Mouse (Mus musculus) midbrain, postnatal 0 days (tissue): ENCODE data around the gene Gm17622. TPM values are rescaled to one million over a fixed set of nuclear protein-coding genes. Genes with fewer than 3 reads are reported as not detected.

Experiments
- ATAC-seq: fragments of 200-750 bp; cut with Nextera tagmentation; 2 replicates; pipeline ENCODE4 v1.8.0; 2017; ENCODE audit warnings: moderate number of reproducible peaks, mild to moderate bottlenecking, moderate TSS enrichment, moderate library complexity; ENCODE audit not compliant: low FRiP score
- DNase-seq: peaks from one replicate; pipeline ENCODE4 v3.0.0-alpha.2; 2015; ENCODE audit warnings: low spot score
- H3K27ac ChIP-seq: fragments of 300-500 bp; sonication (generic); 2 replicates; pipeline ENCODE4 v1.5.1; 2014; ENCODE audit warnings: low read depth, mild to moderate bottlenecking, low read length, mixed read lengths
- H3K27me3 ChIP-seq: fragments of 300-500 bp; sonication (generic); 2 replicates; pipeline ENCODE4 v1.6.1; 2014; ENCODE audit warnings: low read length, control low read depth, mixed read lengths; ENCODE audit not compliant: insufficient read depth
- H3K36me3 ChIP-seq: fragments of 300-500 bp; sonication (generic); 2 replicates; pipeline ENCODE4 v1.6.1; 2014; ENCODE audit warnings: low read length, control low read depth, mixed read lengths; ENCODE audit not compliant: insufficient read depth
- H3K4me1 ChIP-seq: fragments of 300-500 bp; sonication (generic); 2 replicates; pipeline ENCODE4 v1.6.1; 2014; ENCODE audit warnings: mild to moderate bottlenecking, control low read depth, antibody characterized with exemption, low read length, mixed read lengths; ENCODE audit not compliant: insufficient read depth
- H3K4me2 ChIP-seq: fragments of 300-500 bp; sonication (generic); 2 replicates; pipeline ENCODE4 v1.6.1; 2014; ENCODE audit warnings: low read depth, mild to moderate bottlenecking, low read length, mixed read lengths; ENCODE audit not compliant: poor library complexity, severe bottlenecking
- H3K4me3 ChIP-seq: fragments of 300-500 bp; sonication (generic); 2 replicates; pipeline ENCODE4 v1.5.1; 2014; ENCODE audit warnings: low read depth, mild to moderate bottlenecking, low read length, moderate library complexity
- H3K9ac ChIP-seq: fragments of 300-500 bp; sonication (generic); replicated peaks from 2 replicates; pipeline ENCODE4 v1.6.1; 2014; ENCODE audit warnings: mild to moderate bottlenecking, low read length, moderate library complexity, mixed read lengths; ENCODE audit not compliant: poor library complexity, severe bottlenecking
- H3K9me3 ChIP-seq: fragments of 300-500 bp; sonication (generic); 2 replicates; pipeline ENCODE4 v1.6.1; 2016; ENCODE audit warnings: low read length, control low read depth
- CTCF ChIP-seq: IDR thresholded peaks from 2 replicates; pipeline ENCODE4 v1.5.1; 2016; ENCODE audit warnings: antibody characterized with exemption, mild to moderate bottlenecking
- WGBS: fragments of 180-500 bp; shearing (Covaris S2); extraction: QIAGEN DNeasy Blood & Tissue Kit; methylation state at CpG from one replicate; pipeline ENCODE4 v1.1.7; 2014; 5-methylcytosine and 5-hydroxymethylcytosine counted together
- polyA plus RNA-seq: library from polyadenylated mRNA; unstranded; fragments of >200 nt; fragmentation: Nextera tagmentation; extraction: Ambion mirVana; gene quantifications from 2 replicates; pipeline ENCODE4 v1.2.1, GENCODE M21; 2015
- total RNA-seq: library from RNA; depleted of rRNA; stranded (reverse); fragments of >200 nt; gene quantifications from 2 replicates; pipeline ENCODE4 v1.2.3, GENCODE M21; 2014; rRNA removed

Gm17622 gene
- total and polyA plus RNA-seq, 2 experiments from 2014 or later = not detected

DNA sequence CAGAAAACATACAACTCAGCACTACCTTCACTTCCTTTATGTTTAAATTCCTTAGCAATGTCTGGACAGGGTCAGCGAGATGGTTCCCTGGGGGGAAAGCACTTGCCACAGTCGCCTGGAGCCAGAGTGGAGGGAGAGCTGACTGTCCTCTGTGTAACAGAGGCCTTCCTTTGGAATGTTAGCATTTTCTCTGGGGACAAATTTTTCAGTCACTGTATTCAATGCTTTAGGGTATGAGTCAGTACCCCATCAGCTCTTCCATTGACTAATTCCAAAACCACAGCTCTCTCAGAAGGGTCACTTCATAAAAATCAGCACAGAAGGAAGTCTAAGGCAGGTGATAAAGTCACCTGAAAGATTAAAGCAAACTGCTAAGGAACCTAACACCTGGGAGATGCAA lies 43.2 kb downstream of the Gm17622 start:
- no peak for ATAC-seq
- Histone ChIP-seq H3K27ac (no peak overlapping the region), H3K9ac (no peak overlapping the region), H3K4me3 (no peak overlapping the region), H3K4me2 (no peak overlapping the region), H3K4me1 (no peaks in the 10 kb centered on the region), H3K27me3 (no peaks in the 10 kb centered on the region), H3K9me3 (no peaks in the 10 kb centered on the region), H3K36me3 (no peaks in the 10 kb centered on the region)
- no peak for DNase-seq
- no peak for TF ChIP-seq CTCF
- 72% methylated on average over 2 of the region's 2 CpGs for WGBS

DNA sequence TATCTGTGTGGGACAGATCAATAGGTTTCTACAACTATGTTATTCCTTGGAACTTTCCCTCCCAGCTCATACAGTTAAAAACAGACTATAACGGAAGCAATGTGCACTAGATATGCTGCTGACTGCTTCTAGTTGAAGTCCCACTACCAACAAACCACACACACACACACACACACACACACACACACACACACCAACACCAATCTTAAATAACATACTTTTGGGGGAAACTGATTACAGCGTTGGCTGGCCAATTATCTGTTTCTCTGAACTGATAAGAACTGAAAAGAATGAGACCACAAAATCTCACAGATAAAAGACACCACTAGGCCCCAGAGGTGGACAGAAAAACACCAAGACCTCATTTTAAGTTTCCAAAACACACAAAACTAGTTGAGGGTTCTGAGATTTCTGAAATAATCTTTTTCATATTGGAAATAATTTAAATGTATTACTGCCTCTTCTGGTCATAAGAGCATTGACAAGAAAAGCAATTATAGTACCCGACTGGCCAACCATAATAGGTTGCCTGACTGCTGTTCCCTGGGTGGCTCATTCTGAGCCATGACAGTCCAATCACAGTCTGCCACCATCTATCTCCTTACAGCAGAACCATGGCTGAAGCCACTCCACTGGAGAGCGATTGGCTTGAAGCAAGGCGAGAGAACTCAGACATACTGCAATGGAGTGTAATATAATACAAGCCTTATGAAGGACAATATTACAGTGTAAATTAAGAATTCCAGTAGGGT lies 46.5 kb downstream of the Gm17622 start:
- H3K4me1 ChIP-seq = no peaks in the 10 kb centered on the region
- no peak overlapping the region for H3K4me3 ChIP-seq
- DNase-seq (no peak), ATAC-seq (no peak)
- no peak overlapping the region for H3K27ac ChIP-seq
- WGBS = 85% methylated on average over 5 of the region's 5 CpGs
- no peak overlapping the region for H3K9ac ChIP-seq
- TF ChIP-seq CTCF = no peak
- no peak overlapping the region for H3K4me2 ChIP-seq
- no peaks in the 10 kb centered on the region for H3K27me3 ChIP-seq
- H3K36me3 ChIP-seq = no peaks in the 10 kb centered on the region
- no peaks in the 10 kb centered on the region for H3K9me3 ChIP-seq

DNA sequence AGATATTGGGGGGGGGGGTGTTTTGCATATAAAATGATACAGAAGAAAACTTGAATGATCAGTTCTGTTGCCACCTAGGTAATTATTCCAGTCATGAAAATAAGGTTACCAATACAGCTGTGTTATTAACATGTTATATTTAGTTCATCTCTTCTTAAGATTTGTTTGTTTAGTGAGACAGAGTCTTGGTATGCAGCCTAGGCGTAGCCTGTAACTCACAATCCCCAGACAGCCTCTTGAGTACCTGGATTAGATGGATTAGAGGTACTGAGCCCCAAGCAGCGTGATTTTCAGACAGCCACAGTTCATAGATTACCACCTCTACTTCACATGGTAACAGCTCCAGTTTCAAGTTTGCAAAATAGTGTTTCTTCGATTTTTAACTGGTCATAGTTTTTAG lies 47.6 kb downstream of the Gm17622 start:
- Histone ChIP-seq H3K4me2 (no peak overlapping the region), H3K9ac (no peak overlapping the region), H3K4me1 (no peaks in the 10 kb centered on the region), H3K27me3 (no peaks in the 10 kb centered on the region), H3K27ac (no peak overlapping the region), H3K36me3 (no peaks in the 10 kb centered on the region), H3K4me3 (no peak overlapping the region), H3K9me3 (no peaks in the 10 kb centered on the region)
- DNase-seq (no peak), ATAC-seq (no peak)
- 81% methylated on average over 3 of the region's 3 CpGs for WGBS
- TF ChIP-seq CTCF = no peak

Other genes starting within 250 kb of the Gm17622 start
- 24.0 and 27.7 TPM in 2 replicates for gene Poc5, start 102.4 kb upstream of the Gm17622 start, total RNA-seq
- 15.7 and 16.3 TPM in 2 replicates for gene Poc5, start 102.4 kb upstream of the Gm17622 start, polyA plus RNA-seq
- gene Ankdd1b, start 19.5 kb upstream of the Gm17622 start, total RNA-seq = 0.22 TPM in 1 of 2 replicates, not detected in the other
- not detected in 2 replicates for gene Ankdd1b, start 19.5 kb upstream of the Gm17622 start, polyA plus RNA-seq
- gene Polk, start 51.8 kb downstream of the Gm17622 start, total RNA-seq = 6.2 and 8.2 TPM in 2 replicates
- 4.7 and 5.3 TPM in 2 replicates for gene Polk, start 51.8 kb downstream of the Gm17622 start, polyA plus RNA-seq
- gene Col4a3bp, start 51.9 kb downstream of the Gm17622 start, total RNA-seq = 43.4 and 49.1 TPM in 2 replicates
- 6.3 and 9.6 TPM in 2 replicates for gene Col4a3bp, start 51.9 kb downstream of the Gm17622 start, polyA plus RNA-seq
- gene Hmgcr, start 180.2 kb downstream of the Gm17622 start, total RNA-seq = 201 and 207 TPM in 2 replicates
- gene Hmgcr, start 180.2 kb downstream of the Gm17622 start, polyA plus RNA-seq = 147 and 152 TPM in 2 replicates